Mouse (Mus musculus) layer of hippocampus, postnatal 25 days (tissue): ENCODE data around the gene Tmem129. TPM values are rescaled to one million over a fixed set of nuclear protein-coding genes. Genes with fewer than 3 reads are reported as not detected.

Experiments used
- DNase-seq, 2 experiments: peaks; one replicate each; pipeline ENCODE4 v3.0.0; 2022; ENCODE audit warnings: mixed read lengths in 2 of 2, low spot score in 1 of 2; ENCODE audit errors: extremely low spot score in 1 of 2
- total RNA-seq, 2 experiments: library from RNA; stranded (reverse); gene quantifications; 2 replicates each; pipeline ENCODE4 v1.2.3; 2021

The Tmem129 gene
- 10 to 100 TPM; 23.7 to 25.1 TPM for total RNA-seq

GRCm38 (mm10) chr5:33657787-33658663, at the start of gene Tmem129, which contains the start of gene Tacc3:
Gene Tmem129 (minus strand): TSS chr5:33658416.
Gene Tacc3 (plus strand): TSS chr5:33658128.
- DNase-seq: peak; percentile 82 to 96

- DNase-seq: no peak
Measured at GRCm38 (mm10) chr5:33707163-33707562, 48.9 kb upstream of the Tmem129 start.

GRCm38 (mm10) chr5:33706350-33706629, 48.1 kb upstream of the Tmem129 start:
- DNase-seq: no peak

GRCm38 (mm10) chr5:33705612-33706349, 47.6 kb upstream of the Tmem129 start:
- no peak for DNase-seq

GRCm38 (mm10) chr5:33704945-33705611, 46.9 kb upstream of the Tmem129 start:
- no peak for DNase-seq

- no peak for DNase-seq
Measured at GRCm38 (mm10) chr5:33703999-33704398, 45.8 kb upstream of the Tmem129 start.

GRCm38 (mm10) chr5:33701832-33702231, 43.6 kb upstream of the Tmem129 start:
- no peak for DNase-seq

GRCm38 (mm10) chr5:33700010-33700409, 41.8 kb upstream of the Tmem129 start:
- DNase-seq: no peak

- no peak for DNase-seq
Measured at GRCm38 (mm10) chr5:33698669-33699068, 40.5 kb upstream of the Tmem129 start.

GRCm38 (mm10) chr5:33697947-33698512, 39.8 kb upstream of the Tmem129 start:
- DNase-seq: peak in 1 of 2 experiments; percentile 47

GRCm38 (mm10) chr5:33697534-33697933, 39.3 kb upstream of the Tmem129 start:
- no peak for DNase-seq

- no peak for DNase-seq
Measured at GRCm38 (mm10) chr5:33696430-33696829, 38.2 kb upstream of the Tmem129 start.

- DNase-seq: no peak
Measured at GRCm38 (mm10) chr5:33695718-33696121, 37.5 kb upstream of the Tmem129 start.

GRCm38 (mm10) chr5:33694848-33695717, 36.9 kb upstream of the Tmem129 start:
- DNase-seq: peak; percentile 55 to 56

GRCm38 (mm10) chr5:33694461-33694847, 36.2 kb upstream of the Tmem129 start:
- no peak for DNase-seq

GRCm38 (mm10) chr5:33692393-33692792, 34.2 kb upstream of the Tmem129 start:
- no peak for DNase-seq

GRCm38 (mm10) chr5:33689852-33690645, 31.8 kb upstream of the Tmem129 start:
- DNase-seq: no peak

GRCm38 (mm10) chr5:33689221-33689844, 31.1 kb upstream of the Tmem129 start:
- no peak for DNase-seq
